Mouse (Mus musculus) frontal cortex, postnatal 14 days (tissue): ENCODE measurements around the gene Lpar3.

ENCODE experiments used
- DNase-seq, 2 experiments: peaks; one replicate each; pipeline ENCODE4 v3.0.0; 2022; ENCODE audit warnings: low spot score in 2 of 2

Lpar3 gene

DNA sequence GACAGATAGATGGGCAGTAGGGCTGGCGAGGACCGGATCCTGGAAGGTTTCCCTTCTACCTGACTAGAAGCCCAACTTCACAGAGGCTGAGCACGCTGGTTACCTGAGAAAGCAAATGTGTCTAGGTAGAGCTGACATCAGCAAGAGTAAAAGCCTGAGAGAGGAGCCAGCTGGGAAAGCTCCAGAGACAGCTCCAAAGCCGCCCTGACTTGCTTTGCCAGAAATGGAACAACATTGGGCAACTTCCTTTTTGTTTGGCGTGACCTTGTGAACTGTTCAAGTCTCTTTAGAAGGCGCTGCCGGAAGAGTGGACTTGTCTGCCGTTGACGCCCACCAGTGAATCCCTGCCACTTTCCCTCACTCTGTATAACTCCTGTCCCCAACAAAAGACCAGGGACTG, 39.4 kb downstream of the Lpar3 start:
- DNase-seq, result no peak

DNA sequence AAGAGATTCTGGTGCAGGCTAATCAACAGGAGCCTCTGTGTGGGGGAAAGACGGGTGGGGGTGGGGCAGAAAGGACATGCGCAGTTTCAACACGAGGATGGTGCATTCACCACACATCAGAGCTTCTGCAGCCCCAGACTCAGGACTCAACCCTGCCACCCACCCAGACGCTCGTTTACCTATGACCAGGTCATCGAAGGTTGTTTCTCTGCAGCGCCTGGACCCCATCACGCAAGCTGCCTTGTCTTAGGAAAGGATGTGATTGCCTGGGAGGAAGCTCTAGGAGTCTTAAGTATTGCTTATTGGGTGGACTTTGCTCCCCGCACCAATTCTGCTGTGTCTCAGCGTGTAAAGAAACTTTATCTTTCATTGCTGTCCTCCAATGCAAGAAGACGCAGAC, 40.1 kb downstream of the Lpar3 start:
- DNase-seq, result no peak

DNA sequence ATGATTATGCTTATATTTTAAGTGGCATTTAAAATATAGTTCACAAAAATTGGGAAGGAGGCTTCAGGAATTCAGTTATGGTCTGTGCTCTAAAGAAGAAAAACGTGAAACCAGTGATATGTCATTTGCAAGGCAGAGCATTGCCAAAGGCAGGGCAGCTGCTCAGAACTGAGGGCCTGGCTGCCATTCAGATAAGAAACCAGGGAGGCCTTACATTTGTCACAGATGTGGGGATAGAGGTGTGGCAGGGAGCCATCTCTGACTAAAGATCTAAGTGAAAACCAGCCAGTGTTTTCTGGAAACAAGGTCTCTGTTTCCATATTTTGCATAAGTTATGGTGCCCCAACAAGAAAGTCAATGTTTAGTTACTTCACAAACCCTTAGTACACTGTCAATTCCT, 41.8 kb downstream of the Lpar3 start:
- DNase-seq, result no peak

DNA sequence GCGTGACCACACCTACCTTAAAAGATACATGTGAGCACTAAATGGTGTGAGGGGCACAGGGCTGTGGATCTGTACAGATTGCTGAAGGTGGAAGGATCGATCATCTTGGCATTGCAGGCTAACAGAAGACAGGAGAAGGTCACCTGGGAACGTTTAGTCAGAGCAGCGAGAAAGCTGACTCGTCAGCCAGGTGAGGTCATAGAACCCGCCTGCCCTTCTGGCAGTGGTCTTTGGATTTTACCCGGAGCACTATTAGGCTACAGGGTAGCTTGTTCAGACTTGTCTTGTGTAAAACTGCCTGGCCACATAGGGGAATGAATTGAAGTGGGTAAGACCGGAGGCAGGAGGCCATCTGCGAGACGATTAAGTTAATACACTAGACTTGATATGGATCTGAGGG, 43.4 kb downstream of the Lpar3 start:
- no peak for DNase-seq

DNA sequence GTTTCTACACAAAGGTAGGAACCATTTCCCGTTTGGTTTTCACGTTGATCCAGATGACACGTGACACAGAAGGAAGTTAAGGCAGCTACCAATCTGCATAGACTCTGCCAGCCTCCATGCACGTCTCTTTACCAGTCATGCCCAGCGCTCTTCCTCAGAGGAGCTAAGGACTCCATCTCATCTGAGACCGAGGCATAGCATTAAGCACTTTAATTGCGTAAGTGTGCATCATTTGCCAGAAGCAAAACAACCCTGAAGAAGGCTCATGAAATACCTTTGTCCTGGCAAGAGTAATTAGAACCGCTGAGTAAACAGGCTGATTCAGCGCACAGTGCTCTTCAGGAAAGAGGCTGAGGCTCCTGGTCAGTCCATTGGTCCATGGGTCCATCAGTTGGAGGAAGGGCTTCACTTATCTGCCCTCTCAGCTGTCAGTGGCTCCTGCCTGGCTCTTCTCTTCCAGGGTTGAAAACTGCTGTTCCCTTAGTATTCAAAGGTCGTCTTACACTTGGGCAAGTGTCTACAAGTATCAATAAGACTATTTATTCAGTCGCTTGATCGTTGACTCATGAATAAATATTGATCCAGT, 44.9 kb downstream of the Lpar3 start:
- no peak for DNase-seq

DNA sequence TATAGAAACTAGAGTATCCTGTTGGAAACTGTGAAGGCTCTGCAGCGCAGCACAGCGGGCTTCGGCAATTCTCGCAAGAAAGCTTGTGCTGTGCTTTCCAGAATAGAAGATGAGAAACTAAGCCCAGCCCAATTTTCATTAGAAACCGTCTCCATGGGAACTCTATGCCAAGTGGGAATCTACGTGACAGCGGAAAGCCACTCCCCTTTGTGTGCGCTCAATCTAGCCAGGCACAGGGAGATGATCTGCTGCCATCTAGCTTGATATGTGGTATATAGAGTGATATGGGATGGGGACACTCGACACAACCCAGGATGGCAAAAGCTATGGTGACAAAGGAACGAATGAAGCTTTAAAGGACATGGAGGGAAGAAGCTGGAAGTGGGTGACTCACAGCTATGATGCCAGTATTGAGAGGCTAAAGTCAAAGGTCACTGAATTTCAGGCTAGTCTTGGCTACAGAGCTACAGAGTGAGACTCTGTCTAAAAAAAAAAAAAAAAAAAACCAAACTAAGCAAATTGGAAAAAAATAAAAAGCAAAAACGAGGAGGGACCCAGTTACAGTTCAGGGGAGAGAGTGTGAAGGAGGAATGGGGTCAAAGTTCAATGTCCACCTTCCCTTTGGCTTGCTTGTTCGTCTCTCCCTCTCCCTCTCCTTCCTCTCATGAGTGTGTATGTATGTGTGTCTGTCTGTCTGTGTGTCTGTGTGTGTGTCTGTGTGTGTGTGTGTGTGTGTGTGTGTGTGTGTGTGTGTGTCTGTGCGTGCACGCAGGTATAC, 47.5 kb downstream of the Lpar3 start:
- DNase-seq, result peak; percentile 13 to 38

DNA sequence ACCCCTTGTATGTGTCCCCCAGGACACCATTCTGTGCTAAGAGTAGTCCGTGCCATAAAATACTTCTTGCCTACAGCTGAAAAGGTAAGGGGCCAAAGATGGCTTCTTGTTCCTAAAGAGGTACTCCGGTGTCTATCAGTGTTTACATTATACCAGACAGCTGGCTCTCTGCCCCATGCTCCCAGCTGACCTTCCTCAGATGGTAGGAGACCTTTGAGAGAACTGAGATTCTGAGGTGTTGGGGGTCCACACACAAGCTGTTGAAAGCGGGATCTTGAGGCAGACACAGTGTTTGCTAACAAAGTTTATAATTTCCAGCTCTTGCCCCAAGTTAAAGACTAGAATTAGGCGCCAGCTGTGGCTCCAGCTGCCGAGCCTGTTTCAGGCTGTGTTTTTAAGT, 53.7 kb downstream of the Lpar3 start:
- DNase-seq, result no peak

DNA sequence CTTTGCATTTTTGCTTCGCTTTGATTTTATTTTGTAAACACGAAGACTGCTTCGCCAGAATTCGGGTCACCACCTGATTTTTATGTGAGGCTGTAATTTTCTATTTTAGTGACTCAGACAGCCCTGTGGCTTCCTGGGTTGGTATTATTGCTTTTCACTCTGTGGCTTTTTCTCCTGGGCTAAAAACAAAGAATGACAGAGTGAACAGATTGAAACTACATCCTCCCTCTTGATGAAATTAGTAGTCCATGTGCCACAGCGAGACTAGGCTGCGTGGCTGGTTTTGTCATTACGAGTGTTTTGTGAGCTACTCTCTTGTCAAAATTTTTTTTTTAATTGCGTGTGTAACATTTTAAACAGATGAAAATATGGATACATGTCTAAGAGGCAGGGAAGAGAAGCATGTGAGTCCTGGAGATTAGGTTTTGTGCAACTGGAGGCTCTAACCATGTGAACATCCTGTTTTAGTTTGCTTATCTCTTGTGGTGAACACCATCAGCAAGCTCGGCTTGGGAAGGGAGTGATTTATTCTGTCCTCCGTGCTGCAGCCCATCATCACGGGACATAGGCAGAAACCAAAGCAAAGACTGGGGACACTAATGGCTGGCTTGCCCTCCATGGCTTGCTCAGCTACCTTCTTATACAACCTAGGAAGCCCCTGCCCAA, 54.7 kb downstream of the Lpar3 start:
- DNase-seq, result no peak

DNA sequence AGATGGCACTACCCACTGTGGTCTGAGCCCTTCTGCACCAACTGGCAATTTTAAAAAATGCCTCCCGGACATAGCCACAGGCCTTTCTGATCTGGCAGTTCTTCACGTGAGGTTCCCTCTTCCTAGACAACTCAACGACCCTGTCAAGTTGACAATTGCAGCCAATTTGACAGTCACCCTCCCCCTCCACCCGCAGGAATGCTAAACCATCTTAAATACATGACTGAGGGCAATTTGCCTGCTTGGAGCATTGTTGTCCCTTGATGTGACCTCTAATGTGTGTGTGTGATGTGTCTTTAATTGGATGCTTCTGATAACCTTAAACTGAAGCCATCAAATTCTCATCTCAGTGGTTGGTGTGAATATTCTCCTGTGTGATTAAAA, 55.3 kb downstream of the Lpar3 start:
- no peak for DNase-seq

DNA sequence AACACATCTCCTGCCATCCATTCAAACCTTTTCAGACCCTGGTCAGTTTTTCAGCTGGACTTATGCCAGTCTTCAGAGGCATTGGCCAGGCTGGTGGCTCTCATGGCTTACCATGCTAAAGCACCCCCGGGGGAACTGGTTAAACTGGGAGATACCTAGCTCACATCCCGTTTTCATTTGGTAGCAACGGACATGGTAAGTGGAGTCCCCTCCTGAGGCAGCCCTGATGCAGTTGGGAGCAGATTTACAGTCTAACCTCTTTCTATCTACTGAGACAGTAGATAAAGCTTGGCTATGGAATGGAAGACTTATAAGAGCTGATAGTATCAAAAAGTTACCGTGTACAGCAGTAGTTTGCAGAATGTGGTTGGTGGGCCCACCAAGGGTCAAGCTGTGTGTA, 56.2 kb downstream of the Lpar3 start:
- no peak for DNase-seq

DNA sequence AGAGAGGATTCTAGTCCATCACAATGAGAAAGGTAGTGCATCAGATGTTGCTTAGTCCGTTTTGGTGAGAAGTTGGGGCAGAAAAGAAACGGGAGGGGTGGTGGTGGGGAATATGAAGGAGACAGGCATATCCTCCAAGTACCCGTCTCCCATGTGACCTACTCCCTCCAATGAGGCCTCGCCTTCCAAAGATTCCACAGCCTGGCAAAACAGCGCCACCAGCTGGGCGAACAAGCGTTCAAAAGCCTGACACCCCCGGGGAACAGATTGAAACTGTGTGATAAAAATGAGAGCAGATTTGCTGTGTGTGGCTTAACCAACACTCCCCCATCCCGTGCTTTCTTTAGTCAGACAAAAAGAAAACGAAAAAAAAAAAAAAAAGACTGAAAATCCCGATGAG, 56.7 kb downstream of the Lpar3 start:
- peak; percentile 26 to 44 for DNase-seq

DNA sequence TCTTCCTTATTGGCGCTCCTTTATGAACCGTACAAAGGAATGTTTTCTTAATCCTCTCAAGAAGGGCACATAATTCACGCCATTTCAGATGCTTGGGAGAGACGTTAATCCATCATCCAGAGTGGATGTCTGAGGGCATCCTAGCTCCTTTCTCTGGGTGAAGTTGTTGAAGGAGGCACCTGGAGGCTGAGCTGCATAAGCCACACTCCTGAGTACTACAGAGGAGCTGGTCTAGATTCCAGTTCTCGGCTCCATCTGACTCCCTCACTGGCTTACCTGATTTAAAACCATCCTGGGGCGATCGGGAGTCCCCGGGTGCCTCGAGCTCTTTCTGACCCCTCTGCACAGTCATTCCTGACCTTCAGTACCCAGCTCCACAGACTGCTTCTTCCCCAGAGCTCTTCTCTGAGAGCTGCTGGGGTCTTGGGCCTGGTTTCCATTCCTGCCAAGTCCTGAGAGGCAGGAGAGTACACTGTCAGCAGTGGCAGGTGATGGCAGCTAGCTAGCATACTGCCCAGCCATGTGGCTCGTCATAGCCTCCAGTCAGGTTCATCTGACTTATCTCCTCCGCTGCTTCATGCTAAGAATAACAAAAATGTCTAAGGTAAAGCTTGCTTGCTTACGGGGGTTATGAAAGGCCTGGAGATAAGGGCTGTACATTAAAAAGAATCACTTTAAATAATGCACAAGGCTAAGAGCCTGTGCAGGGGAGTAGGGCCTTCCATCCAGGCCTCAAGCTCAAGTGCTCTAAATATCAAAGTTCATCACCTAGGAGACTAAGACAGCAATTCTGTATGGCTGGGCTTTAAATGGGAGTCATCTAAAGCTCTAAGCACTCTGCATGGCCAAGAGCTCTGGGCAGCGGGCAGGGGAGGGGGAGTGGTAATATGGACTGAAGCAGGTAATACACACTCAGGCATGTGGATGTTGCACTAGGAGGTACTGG, 57.7 kb downstream of the Lpar3 start:
- no peak for DNase-seq

DNA sequence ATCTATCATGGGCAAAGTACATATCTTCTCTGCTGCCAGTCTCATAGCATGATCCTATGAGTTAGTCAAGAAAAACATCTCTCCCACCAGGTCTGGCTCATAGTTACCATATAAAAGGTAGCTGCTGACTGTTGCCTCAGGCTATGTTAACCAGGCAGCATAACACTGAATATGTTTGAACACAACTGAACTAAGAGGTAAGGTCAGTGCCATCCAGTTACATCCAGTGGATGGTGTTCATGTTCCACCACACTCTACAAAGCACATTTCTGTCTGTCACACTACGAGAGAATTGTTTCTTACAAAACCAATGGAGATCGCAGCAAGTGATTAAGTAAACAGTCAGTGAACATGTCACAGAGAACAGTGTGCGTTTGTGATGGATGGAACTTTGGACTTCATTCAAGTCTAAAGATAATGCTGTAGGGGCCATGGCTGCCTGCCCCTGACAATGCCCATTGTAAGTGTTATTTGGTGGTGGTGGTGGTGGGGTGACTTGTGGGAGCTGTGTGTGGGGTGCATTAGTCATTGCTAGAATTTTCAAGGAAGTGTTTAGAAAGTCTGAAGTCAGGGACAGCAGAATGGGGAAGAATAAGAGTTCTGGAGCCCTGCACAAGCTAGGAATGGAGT, 63.1 kb downstream of the Lpar3 start:
- DNase-seq, result no peak

DNA sequence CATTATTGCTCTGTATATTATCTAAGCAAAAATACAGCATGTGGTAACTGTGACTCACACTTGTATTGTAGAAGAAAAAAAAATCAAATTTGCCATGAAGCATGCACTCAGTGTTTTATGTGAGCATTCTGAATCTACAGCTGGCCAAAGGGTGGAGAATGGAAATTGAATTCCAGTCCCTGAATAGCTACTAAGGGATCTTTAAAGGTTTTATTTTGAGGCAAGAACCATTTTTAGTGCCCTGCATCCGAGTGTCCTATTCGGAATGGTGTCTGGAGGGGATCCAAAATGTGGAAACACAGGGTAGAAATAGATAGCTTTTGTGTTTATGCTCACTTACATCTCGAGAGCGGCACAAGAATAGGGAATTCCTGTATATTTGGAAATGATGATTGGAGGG, 65.4 kb downstream of the Lpar3 start:
- no peak for DNase-seq

DNA sequence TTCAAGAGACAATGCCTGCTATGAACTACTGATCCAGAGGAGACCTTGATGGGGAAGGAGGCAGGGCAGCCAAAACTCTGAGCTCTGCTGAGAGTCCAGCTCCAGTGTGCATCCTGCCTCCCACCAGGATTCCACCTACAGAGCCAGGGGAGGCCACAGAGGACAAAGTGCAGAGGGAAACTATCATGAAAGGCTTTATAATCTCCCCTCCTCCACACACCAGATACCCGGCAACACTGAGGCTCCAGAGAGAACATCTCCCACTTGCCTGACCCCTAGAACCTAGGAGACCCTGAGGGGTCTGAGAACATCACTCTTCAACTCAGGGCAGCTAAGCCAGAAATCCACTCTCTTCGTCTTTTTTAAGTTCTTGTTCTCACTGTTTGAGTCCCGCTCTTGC, 71.2 kb downstream of the Lpar3 start:
- DNase-seq, result no peak

DNA sequence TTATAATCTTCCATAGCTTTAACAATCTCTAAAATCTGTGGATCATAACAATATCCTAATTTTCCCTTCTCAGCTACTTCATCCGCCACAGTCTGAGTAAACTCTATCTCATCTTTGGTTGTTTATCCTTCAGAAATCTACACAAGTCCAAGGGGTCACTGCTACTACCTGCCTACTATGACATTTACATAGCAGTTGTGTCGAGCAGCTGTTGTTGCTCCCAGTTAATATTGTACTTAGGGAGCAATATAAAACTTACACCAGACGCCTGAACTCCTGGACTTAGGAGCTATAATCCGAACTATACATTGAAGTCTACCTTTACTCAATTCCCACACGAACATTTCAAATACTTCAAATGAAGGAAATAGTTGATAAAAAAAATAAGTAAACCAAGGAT, 71.8 kb downstream of the Lpar3 start:
- DNase-seq, result no peak

DNA sequence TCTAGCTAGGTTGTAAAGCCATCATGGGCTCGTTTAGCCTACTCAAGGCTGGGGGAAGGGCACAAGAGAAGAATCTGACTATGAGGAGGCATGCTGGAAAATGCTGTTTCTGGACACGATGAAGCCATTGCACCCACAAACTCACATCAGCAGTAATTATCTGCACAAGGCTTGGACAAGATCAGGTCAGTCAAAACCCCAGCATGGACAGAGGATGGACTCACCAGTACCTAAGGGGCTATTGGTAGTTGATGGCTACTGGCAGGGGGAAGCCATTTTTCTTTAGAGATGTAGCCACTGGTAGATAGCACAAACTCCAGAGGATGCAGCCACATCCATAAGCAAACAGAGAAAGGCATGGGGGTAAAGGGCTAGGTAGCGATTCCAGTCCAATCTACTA, 81.7 kb downstream of the Lpar3 start:
- DNase-seq, result no peak

DNA sequence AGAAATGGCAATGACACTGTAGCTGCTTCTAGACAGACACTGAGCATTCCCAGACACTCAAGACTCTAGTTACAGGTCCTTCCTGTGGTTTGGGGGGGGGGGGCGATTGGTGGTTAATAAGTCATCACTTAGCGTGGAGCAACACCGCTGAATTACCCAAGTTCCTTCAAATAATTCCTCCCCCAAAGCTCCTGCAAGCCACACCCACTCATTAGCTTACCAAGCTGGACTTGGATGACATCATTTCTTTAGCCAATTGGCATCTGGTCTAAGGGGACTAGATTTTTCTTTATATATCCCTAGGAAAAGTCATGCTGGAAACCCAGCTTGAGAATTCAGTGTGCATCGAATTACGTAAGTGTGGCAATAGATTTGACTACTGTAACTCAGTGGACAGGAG, 82.4 kb downstream of the Lpar3 start:
- DNase-seq, result no peak

DNA sequence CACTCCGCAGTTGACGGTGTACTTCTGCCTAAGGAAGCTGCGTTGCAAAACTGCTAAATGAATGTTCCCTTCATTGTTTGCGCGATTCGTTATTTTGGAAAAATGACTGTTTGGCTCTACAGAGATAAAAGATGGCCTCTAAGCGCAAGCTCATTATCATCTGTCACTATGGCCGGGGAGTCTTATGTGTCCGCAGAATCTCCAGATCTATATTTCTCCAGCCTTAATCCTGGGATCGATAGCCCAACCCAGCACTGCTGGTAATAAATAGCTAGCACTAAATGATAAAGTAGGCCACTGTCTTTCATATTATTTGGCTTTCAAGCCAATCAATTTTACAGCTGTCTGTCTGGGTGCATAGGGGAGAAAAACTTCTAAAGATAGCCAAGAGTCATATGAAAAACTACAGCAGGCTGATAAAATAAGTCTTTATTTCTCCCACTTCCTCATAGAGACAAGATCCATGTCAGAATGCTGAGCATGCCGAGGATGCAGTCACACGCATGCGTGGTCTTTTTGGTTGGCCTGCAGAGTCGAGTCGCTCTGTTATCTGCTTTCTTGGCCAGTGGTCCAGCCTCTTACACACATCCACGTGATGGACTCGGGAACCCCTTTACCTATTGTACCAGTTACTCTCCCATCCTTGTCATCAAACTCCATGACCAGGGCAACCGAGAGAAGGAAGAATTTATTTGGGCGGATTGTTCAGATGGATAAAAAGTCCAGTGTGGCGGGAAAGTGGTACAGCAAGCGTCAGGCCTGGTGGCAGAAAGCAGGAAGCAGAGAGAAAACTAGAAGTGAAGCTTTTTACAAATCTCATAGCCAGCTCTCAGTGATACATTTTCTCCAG, 84.0 kb downstream of the Lpar3 start:
- DNase-seq, result no peak

DNA sequence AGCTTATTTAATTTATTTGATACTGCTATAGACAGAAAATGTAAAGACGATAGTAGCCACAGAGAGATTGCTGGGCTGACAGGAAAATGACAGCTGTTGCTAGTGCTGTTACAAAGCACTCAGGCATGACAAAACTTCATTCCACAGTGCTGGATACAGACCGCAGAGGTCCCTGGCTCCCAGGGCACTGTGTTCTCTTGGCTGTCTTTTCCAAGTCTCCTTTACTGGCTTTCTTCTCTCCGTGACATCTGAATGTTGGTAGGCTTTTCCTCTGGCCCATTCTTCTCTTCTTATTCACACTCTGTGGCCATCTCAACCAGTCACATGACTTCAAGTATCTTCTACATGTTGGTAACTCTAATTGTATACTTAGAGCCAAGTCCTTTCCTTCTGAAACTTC, 86.6 kb downstream of the Lpar3 start:
- DNase-seq, result no peak

DNA sequence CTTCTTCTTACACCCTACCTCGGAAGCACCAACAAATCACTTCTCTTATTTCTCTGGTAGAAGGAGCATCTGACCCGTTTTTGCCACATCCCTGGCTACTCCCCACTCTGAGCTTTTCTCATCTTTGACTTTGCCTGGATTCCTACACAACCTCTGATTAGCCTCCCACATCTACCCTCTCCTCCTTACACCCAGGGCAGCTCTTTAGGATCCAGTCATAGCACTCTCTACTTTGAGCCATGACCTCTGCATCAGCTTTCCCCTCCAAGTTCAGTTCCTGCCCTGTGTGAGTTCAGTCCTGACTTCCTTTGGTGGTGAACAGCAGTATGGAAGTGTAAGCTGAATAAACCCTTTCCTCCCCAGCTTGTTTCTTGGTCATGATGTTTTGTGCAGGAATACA, 87.1 kb downstream of the Lpar3 start:
- DNase-seq, result no peak
